Mouse (Mus musculus) heart, embryonic 16.5 days (tissue): Measurements from ENCODE around the gene Sorl1. TPM values are rescaled to one million over a fixed set of nuclear protein-coding genes. Genes with fewer than 3 reads are reported as not detected.

ENCODE experiments used
- polyA plus RNA-seq: library from polyadenylated mRNA; unstranded; fragments of >200 nt; fragmentation: Nextera tagmentation; extraction: Ambion mirVana; gene quantifications from 2 replicates; pipeline ENCODE4 v1.2.1, GENCODE M21; 2015

Sorl1 gene
- polyA plus RNA-seq, 1 experiment from 2014 or later, result 2.2 TPM

Other genes with a start within 250 kb of the Sorl1 start
- 21.4 and 27.4 TPM in 2 replicates for gene Sc5d, start 140.0 kb upstream of the Sorl1 start, polyA plus RNA-seq